In the genomic region with DNA sequence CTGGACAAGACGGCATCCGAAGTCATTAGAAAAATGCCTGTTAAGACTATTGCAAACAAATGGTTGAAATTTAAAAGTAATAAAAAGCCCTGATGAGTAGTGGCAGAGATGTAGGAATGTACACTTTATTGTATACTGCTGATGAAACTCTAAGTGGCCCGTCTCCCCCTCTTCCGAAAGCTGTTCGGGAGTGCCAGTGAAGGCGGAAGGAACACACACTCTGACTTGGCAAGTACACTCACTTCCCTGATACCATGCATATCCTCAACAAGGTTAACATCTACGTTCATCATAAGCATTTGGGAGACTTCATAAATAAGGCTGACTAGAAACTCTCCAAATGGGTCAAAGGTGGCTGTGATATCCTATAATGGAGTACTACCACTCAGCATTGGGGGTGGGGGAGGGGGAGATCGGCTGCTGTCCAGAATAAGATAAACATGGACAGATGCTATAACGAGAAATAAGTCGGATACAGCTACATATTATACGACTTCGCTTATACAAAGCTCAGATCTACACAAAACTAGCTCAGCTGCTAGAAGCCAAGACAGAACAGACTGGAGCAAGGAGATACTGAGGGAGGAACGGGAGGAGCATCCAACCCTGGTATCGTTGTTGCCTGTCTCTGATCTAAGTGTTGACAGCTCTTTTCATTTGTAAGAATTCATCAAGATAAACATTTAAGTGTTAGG, we compare ENCODE assay signal across 19 mouse cellular contexts.
"Had no signal": no experiment of that assay in that cellular context is flagged by ENCODE, and none has a peak within 500 bp of the region (broad histone marks: within the 10 kb centered on the region; RNA-seq: fewer than 3 reads in every experiment).

No protein-coding gene starts in this region.

- H3K4me2 ChIP-seq: liver, embryonic 12.5 days; midbrain, embryonic 12.5 days; neural tube, embryonic 13.5 days; neural tube, embryonic 15.5 days had no signal

- H3K27ac ChIP-seq: liver, embryonic 12.5 days; liver, embryonic 14.5 days; midbrain, embryonic 10.5 days; midbrain, embryonic 12.5 days; neural tube, embryonic 13.5 days; neural tube, embryonic 15.5 days had no signal

- H3K9ac ChIP-seq: liver, embryonic 12.5 days; liver, embryonic 14.5 days; midbrain, embryonic 12.5 days; neural tube, embryonic 13.5 days; neural tube, embryonic 15.5 days had no signal

- H3K36me3 ChIP-seq: liver, embryonic 12.5 days; midbrain, embryonic 10.5 days; midbrain, embryonic 12.5 days; neural tube, embryonic 13.5 days; neural tube, embryonic 15.5 days had no signal

- ATAC-seq: liver, embryonic 12.5 days; midbrain, embryonic 16.5 days had no signal

- DNase-seq: lung, adult 18-20 months; lung, postnatal 36 days; midbrain, embryonic 14.5 days; retina, postnatal 1 day; right cerebral cortex, adult 18-20 months; right cerebral cortex, postnatal 25 days; right cerebral cortex, postnatal 4 days; spleen, adult 18-20 months; thymus, adult 18-20 months; thymus, postnatal 14 days; thymus, postnatal 36 days had no signal

- H3K4me3 ChIP-seq: liver, embryonic 12.5 days; midbrain, embryonic 10.5 days; midbrain, embryonic 12.5 days; myocyte; neural tube, embryonic 13.5 days; neural tube, embryonic 15.5 days had no signal

- H3K4me1 ChIP-seq: liver, embryonic 12.5 days had no signal

- H3K27me3 ChIP-seq: liver, embryonic 12.5 days; midbrain, embryonic 12.5 days; neural tube, embryonic 13.5 days; neural tube, embryonic 15.5 days had no signal

- H3K9me3 ChIP-seq: liver, embryonic 12.5 days; midbrain, embryonic 10.5 days; midbrain, embryonic 12.5 days; neural tube, embryonic 13.5 days; neural tube, embryonic 15.5 days had no signal
